Comparison of ENCODE assay signal across 24 mouse cellular contexts in genomic region chr3:84971561-84971960, GRCm38 (mm10).
DNase-seq lines count a peak whose midpoint lies in the region; ATAC-seq and TF ChIP-seq lines count a peak whose summit lies in the region.
"Had no signal": no experiment of that assay in that cellular context is flagged by ENCODE, and none has a peak within 500 bp of the region (broad histone marks: within the 10 kb centered on the region; RNA-seq: fewer than 3 reads in every experiment).

No protein-coding gene starts in this region.

- DNase-seq in limb, embryonic 11.5 days (ENCODE audit: low spot score), result peak; percentile 15
- no peak for DNase-seq in limb, embryonic 10.5 days (ENCODE audit: low spot score)
- DNase-seq in ES-E14 (ENCODE audit: low read depth, low spot score) (peak; percentile 34), ZHBTc4 (ENCODE audit: low read depth, low spot score) (peak; percentile 89)
- DNase-seq in urinary bladder, postnatal 4 days (ENCODE audit: low spot score in 2 of 2), result no peak
- DNase-seq in cerebellum, adult 9-11 months, result no peak
- DNase-seq: adrenal gland, postnatal 14 days; cerebellum, adult 11-12 months; cerebellum, postnatal 10 days; embryo, embryonic 11 days; gastrocnemius, adult 2 months; gastrocnemius, postnatal 25 days; heart, postnatal 10 days; heart, postnatal 4 days had no signal

- no peak for ATAC-seq in limb, embryonic 11.5 days (ENCODE audit: insufficient number of reproducible peaks, low FRiP score, low TSS enrichment, low read depth)
- ATAC-seq in CD4-positive, CD25-positive, alpha-beta regulatory T cell, adult 4 months, result no peak
- ATAC-seq: activated CD4-positive, CD25-positive, alpha-beta regulatory T cell, adult 4 months; forebrain, embryonic 14.5 days; hindbrain, embryonic 16.5 days; inflammation-experienced regulatory T-cells, adult 6 months; intestine, postnatal 0 days had no signal

- no peaks in the 10 kb centered on the region for H3K9me3 ChIP-seq in limb, embryonic 11.5 days (ENCODE audit: control insufficient read depth, low read length)
- H3K9me3 ChIP-seq in limb, embryonic 10.5 days (replicated peaks), result no peaks in the 10 kb centered on the region
- H3K9me3 ChIP-seq in ES-E14 (ENCODE audit: control insufficient read depth, insufficient read depth, low read depth, low read length), result no peaks in the 10 kb centered on the region
- H3K9me3 ChIP-seq: embryonic facial prominence, embryonic 12.5 days; forebrain, embryonic 10.5 days; hindbrain, embryonic 12.5 days had no signal

- H3K4me2 ChIP-seq in limb, embryonic 11.5 days (ENCODE audit: low read depth, severe bottlenecking), result no peak overlapping the region
- H3K4me2 ChIP-seq: embryonic facial prominence, embryonic 12.5 days; hindbrain, embryonic 12.5 days had no signal

- H3K27me3 ChIP-seq in limb, embryonic 11.5 days (ENCODE audit: control insufficient read depth, insufficient read depth, low read length), result no peaks in the 10 kb centered on the region
- H3K27me3 ChIP-seq in limb, embryonic 10.5 days (ENCODE audit: low read depth, poor library complexity, severe bottlenecking), result no peaks in the 10 kb centered on the region
- H3K27me3 ChIP-seq: embryonic facial prominence, embryonic 12.5 days; hindbrain, embryonic 12.5 days had no signal

- H3K36me3 ChIP-seq in limb, embryonic 11.5 days (ENCODE audit: control insufficient read depth, insufficient read depth, low read length), result no peaks in the 10 kb centered on the region
- peaks cover 46% of the 10 kb centered on the region for H3K36me3 ChIP-seq in limb, embryonic 10.5 days
- peaks cover 8% of the 10 kb centered on the region for H3K36me3 ChIP-seq in ES-E14 (ENCODE audit: control insufficient read depth, insufficient read depth, low read length, poor library complexity, severe bottlenecking)

- no peaks in the 10 kb centered on the region for H3K4me1 ChIP-seq in limb, embryonic 11.5 days (ENCODE audit: control insufficient read depth, insufficient read depth, low read length)
- H3K4me1 ChIP-seq in limb, embryonic 10.5 days, result no peaks in the 10 kb centered on the region
- peaks cover 6 to 7% of the 10 kb centered on the region in 2 experiments; a peak in 2 of 4 replicates for H3K4me1 ChIP-seq in ES-E14 (ENCODE audit: control insufficient read depth in 2 of 2, insufficient read depth in 2 of 2, low read length in 2 of 2, poor library complexity in 1 of 2)
- H3K4me1 ChIP-seq: embryonic facial prominence, embryonic 12.5 days; forebrain, embryonic 10.5 days; hindbrain, embryonic 12.5 days had no signal

- no peak overlapping the region for H3K27ac ChIP-seq in limb, embryonic 11.5 days (replicated peaks; ENCODE audit: low read depth, low read length)
- no peak overlapping the region for H3K27ac ChIP-seq in limb, embryonic 10.5 days
- no peak overlapping the region; the same call in 1 of the 2 replicates for H3K27ac ChIP-seq in ES-E14 (ENCODE audit: insufficient read depth, low read depth, low read length, poor library complexity, severe bottlenecking)
- H3K27ac ChIP-seq: embryonic facial prominence, embryonic 12.5 days; forebrain, embryonic 10.5 days; gastrocnemius, adult 2 months; hindbrain, embryonic 12.5 days had no signal

- no peak overlapping the region for H3K9ac ChIP-seq in limb, embryonic 11.5 days (ENCODE audit: low read length)
- H3K9ac ChIP-seq in ES-E14 (ENCODE audit: insufficient read depth, low read depth, low read length, poor library complexity, severe bottlenecking), result no peak overlapping the region
- H3K9ac ChIP-seq: embryonic facial prominence, embryonic 12.5 days; hindbrain, embryonic 12.5 days had no signal

- 81% methylated on average over 5 of the region's 5 CpGs for WGBS in limb, embryonic 11.5 days
- WGBS in limb, embryonic 10.5 days, result 86% methylated on average over 5 of the region's 5 CpGs

- in situ Hi-C loops in ES-E14 (cut with MboI; ENCODE audit: low sequenced_read_pairs in 2 of 2, unreplicated experiment in 2 of 2), result no loop called here

- H3K4me3 ChIP-seq in limb, embryonic 11.5 days (ENCODE audit: low read depth, low read length), result no peak overlapping the region
- H3K4me3 ChIP-seq in limb, embryonic 10.5 days, result no peak overlapping the region
- no peak overlapping the region for H3K4me3 ChIP-seq in ES-E14 (ENCODE audit: insufficient read depth in 1 of 2, low read depth in 1 of 2, low read length in 2 of 2, poor library complexity in 1 of 2, severe bottlenecking in 1 of 2)
- H3K4me3 ChIP-seq: embryonic facial prominence, embryonic 12.5 days; erythroblast, embryonic 14.5 days; forebrain, embryonic 10.5 days; gastrocnemius, adult 2 months; hindbrain, embryonic 12.5 days had no signal

TF ChIP-seq in ES-E14, 5 proteins besides CTCF, POLR2A, EP300 and RAD21:
- TF ChIP-seq MAFK (IDR thresholded peaks at IDR 0.05; ENCODE audit: insufficient read depth, low read depth, low read length), result 0 out of 2 replicates have a peak, but pooled peaks have one; percentile 29
- TF ChIP-seq CHD2 (IDR thresholded peaks at IDR 0.05; ENCODE audit: low read depth, low read length), result no peak
- no peak for TF ChIP-seq ZNF384 (IDR thresholded peaks at IDR 0.05; ENCODE audit: low read depth, low read length)
- TF ChIP-seq HCFC1 (IDR thresholded peaks at IDR 0.05; ENCODE audit: borderline replicate concordance, insufficient read depth, low read length), result no peak

Comparison
In these comparisons a context has a peak if more than half of its experiments do, and no peak if none do; other contexts are left out.
1. DNase-seq: peak in limb, embryonic 11.5 days (single experiment), ES-E14 (single experiment) and ZHBTc4 (single experiment); none in limb, embryonic 10.5 days (single experiment), urinary bladder, postnatal 4 days (0 of 2) and cerebellum, adult 9-11 months (single experiment).